Mouse (Mus musculus) brain, embryonic 14.5 days (tissue): ENCODE measurements around the gene Pdxk.

Experiments used
- CTCF ChIP-seq: fragments of 200-500 bp; IDR thresholded peaks from 2 replicates; pipeline ENCODE4 v1.5.1; 2012; ENCODE audit warnings: inconsistent platforms, mild to moderate bottlenecking, moderate library complexity, borderline replicate concordance; ENCODE audit not compliant: insufficient read depth, insufficient read length; ENCODE audit errors: extremely low read depth
- POLR2A ChIP-seq: fragments of 200-500 bp; IDR thresholded peaks from 2 replicates; pipeline ENCODE4 v1.6.1; 2012; ENCODE audit warnings: mild to moderate bottlenecking, inconsistent platforms, borderline replicate concordance; ENCODE audit not compliant: poor library complexity, insufficient read depth, insufficient read length, severe bottlenecking; ENCODE audit errors: extremely low read depth

DNA sequence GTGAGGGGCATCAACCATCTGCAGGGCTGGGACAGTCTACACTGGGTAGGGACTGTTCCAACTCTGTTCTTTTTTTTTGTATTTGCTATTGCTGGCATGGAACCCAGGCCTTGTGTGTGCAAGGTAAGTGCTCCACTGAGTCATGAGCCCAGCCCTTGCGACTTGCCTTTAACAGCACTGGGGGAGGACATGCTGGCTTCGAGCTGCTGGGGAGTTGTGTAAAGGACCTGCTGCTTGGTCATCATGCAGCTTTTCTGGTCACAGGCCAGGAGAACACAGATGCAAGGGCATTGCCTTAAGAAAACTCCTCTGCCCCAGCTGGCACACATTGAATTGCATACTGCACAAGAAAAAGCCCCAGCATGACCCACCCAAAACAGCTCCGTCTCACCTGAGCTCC is 22.5 kb downstream of the Pdxk start:
- TF ChIP-seq CTCF (no peak), POLR2A (no peak)
